Mouse (Mus musculus) bone marrow macrophage, adult 2 months (primary cell): ENCODE measurements around the gene Psrc1.

Source experiments
- CTCF ChIP-seq: IDR thresholded peaks from 2 replicates; pipeline ENCODE4 v1.5.1; 2012; ENCODE audit warnings: low read depth, mild to moderate bottlenecking, low read length, moderate library complexity
- POLR2A ChIP-seq: IDR thresholded peaks from 2 replicates; pipeline ENCODE4 v1.6.1; 2012; ENCODE audit warnings: mild to moderate bottlenecking, low read depth, low read length, borderline replicate concordance

- TF ChIP-seq POLR2A (no peak), CTCF (no peak)
These were observed 49.0 kb downstream of the Psrc1 start for GRCm38 (mm10) chr3:108432542-108433187.
